Mouse (Mus musculus): Measurements from ENCODE around the gene Tcf20.

GRCm38 (mm10) chr15:83036900-83037519, 49.3 kb upstream of the Tcf20 start:
- TF ChIP-seq POLR2A (IDR thresholded peaks at IDR 0.05; ENCODE audit: control insufficient read depth, extremely low read depth, insufficient read depth, low read length, poor library complexity), result no peak
- no peak for TF ChIP-seq CTCF (IDR thresholded peaks at IDR 0.05; ENCODE audit: borderline replicate concordance, control insufficient read depth, extremely low read depth, insufficient read depth, low read length, poor library complexity)
